30 mouse cellular contexts compared by ENCODE assay signal in genomic region chr19:33010886-33011446, GRCm38 (mm10).
DNase-seq lines count a peak whose midpoint lies in the region; ATAC-seq and TF ChIP-seq lines count a peak whose summit lies in the region.
"Had no signal": no experiment of that assay in that cellular context is flagged by ENCODE, and none has a peak within 500 bp of the region (broad histone marks: within the 10 kb centered on the region; RNA-seq: fewer than 3 reads in every experiment).

No protein-coding gene starts in this region.

- no peak for TF ChIP-seq POLR2A in olfactory bulb, adult 2 months (IDR thresholded peaks at IDR 0.05; ENCODE audit: insufficient read depth, low read depth, low read length)

- H3K36me3 ChIP-seq in forebrain, embryonic 16.5 days (ENCODE audit: control insufficient read depth, insufficient read depth), result no peaks in the 10 kb centered on the region
- H3K36me3 ChIP-seq in forebrain, embryonic 12.5 days (replicated peaks), result no peaks in the 10 kb centered on the region
- no peaks in the 10 kb centered on the region for H3K36me3 ChIP-seq in embryonic facial prominence, embryonic 13.5 days
- H3K36me3 ChIP-seq: G1E; heart, embryonic 12.5 days; hindbrain, embryonic 10.5 days; intestine, embryonic 15.5 days; liver, embryonic 13.5 days; neural tube, embryonic 12.5 days; stomach, embryonic 15.5 days had no signal

- no peak overlapping the region for H3K27ac ChIP-seq in forebrain, embryonic 16.5 days (ENCODE audit: low read length)
- no peak overlapping the region for H3K27ac ChIP-seq in forebrain, embryonic 12.5 days
- peak overlapping the region; percentile 87 for H3K27ac ChIP-seq in embryonic facial prominence, embryonic 13.5 days
- H3K27ac ChIP-seq in olfactory bulb, adult 2 months (ENCODE audit: insufficient read depth, low read depth, low read length), result peak overlapping the region; percentile 61; the same call in 1 of the 2 replicates
- H3K27ac ChIP-seq: hindbrain, embryonic 10.5 days; intestine, embryonic 15.5 days; liver, embryonic 13.5 days; neural tube, embryonic 12.5 days; stomach, embryonic 15.5 days had no signal

- H3K4me1 ChIP-seq in forebrain, embryonic 16.5 days (replicated peaks; ENCODE audit: control insufficient read depth, insufficient read depth, low read length), result no peaks in the 10 kb centered on the region
- H3K4me1 ChIP-seq in forebrain, embryonic 12.5 days, result no peaks in the 10 kb centered on the region
- H3K4me1 ChIP-seq in embryonic facial prominence, embryonic 13.5 days, result peaks cover 25% of the 10 kb centered on the region
- 0 out of 2 replicates have a peak, but pooled peaks cover 2% of the 10 kb centered on the region for H3K4me1 ChIP-seq in olfactory bulb, adult 2 months (ENCODE audit: control insufficient read depth, insufficient read depth, low read length)
- H3K4me1 ChIP-seq: heart, embryonic 12.5 days; hindbrain, embryonic 10.5 days; intestine, embryonic 15.5 days; liver, embryonic 13.5 days; neural tube, embryonic 12.5 days; stomach, embryonic 15.5 days had no signal

- H3K27me3 ChIP-seq in forebrain, embryonic 16.5 days (replicated peaks; ENCODE audit: control insufficient read depth, insufficient read depth, low read length), result no peaks in the 10 kb centered on the region
- H3K27me3 ChIP-seq in forebrain, embryonic 12.5 days, result no peaks in the 10 kb centered on the region
- H3K27me3 ChIP-seq in embryonic facial prominence, embryonic 13.5 days, result no peaks in the 10 kb centered on the region
- H3K27me3 ChIP-seq: CH12.LX; heart, embryonic 12.5 days; intestine, embryonic 15.5 days; liver, embryonic 13.5 days; megakaryocyte, embryonic 14.5 days; neural tube, embryonic 12.5 days; stomach, embryonic 15.5 days had no signal

- H3K9ac ChIP-seq in forebrain, embryonic 16.5 days (replicated peaks; ENCODE audit: low read depth, low read length), result no peak overlapping the region
- H3K9ac ChIP-seq in forebrain, embryonic 12.5 days, result no peak overlapping the region
- H3K9ac ChIP-seq in embryonic facial prominence, embryonic 13.5 days, result no peak overlapping the region
- H3K9ac ChIP-seq: heart, embryonic 12.5 days; intestine, embryonic 15.5 days; liver, embryonic 13.5 days; neural tube, embryonic 12.5 days; stomach, embryonic 15.5 days had no signal

- peak; percentile 38; the same call in 1 of the 2 replicates for ATAC-seq in forebrain, embryonic 16.5 days
- ATAC-seq in forebrain, embryonic 12.5 days (ENCODE audit: low FRiP score), result no peak
- peak; percentile 62; the same call in 1 of the 2 replicates for ATAC-seq in embryonic facial prominence, embryonic 13.5 days (ENCODE audit: insufficient number of reproducible peaks, insufficient read depth, low FRiP score, low TSS enrichment, low read depth)
- ATAC-seq: hindbrain, embryonic 16.5 days; intestine, embryonic 15.5 days had no signal

- DNase-seq in NIH3T3 (ENCODE audit: low read depth), result peak; percentile 85
- no peak for DNase-seq in cerebellum, postnatal 4 days (ENCODE audit: low spot score in 2 of 2)
- DNase-seq in cerebellum, adult 9-11 months, result no peak
- DNase-seq: adrenal gland, adult 8-10 months; B cell, adult 2 months; cerebellum, adult 2 months; cerebellum, postnatal 36 days; gastrocnemius, postnatal 25 days; heart, adult 18-20 months; heart, postnatal 10 days; kidney, adult 8-10 months; kidney, postnatal 10 days; liver, embryonic 13.5 days; lung, adult 2 months; midbrain, embryonic 14.5 days; right cerebral cortex, postnatal 4 days; thymus, adult 2 months had no signal

- no peak overlapping the region for H3K4me3 ChIP-seq in forebrain, embryonic 16.5 days (replicated peaks; ENCODE audit: low read length)
- no peak overlapping the region for H3K4me3 ChIP-seq in forebrain, embryonic 12.5 days (replicated peaks)
- no peak overlapping the region for H3K4me3 ChIP-seq in embryonic facial prominence, embryonic 13.5 days
- no peak overlapping the region for H3K4me3 ChIP-seq in olfactory bulb, adult 2 months (ENCODE audit: insufficient read depth, low read depth, low read length)
- H3K4me3 ChIP-seq: heart, embryonic 12.5 days; hindbrain, embryonic 10.5 days; intestine, embryonic 15.5 days; liver, embryonic 13.5 days; megakaryocyte, embryonic 14.5 days; neural tube, embryonic 12.5 days; stomach, embryonic 15.5 days had no signal

- 53% methylated on average over 11 of the region's 11 CpGs for WGBS in forebrain, embryonic 16.5 days
- 58% methylated on average over 11 of the region's 11 CpGs for WGBS in forebrain, embryonic 12.5 days
- 37% methylated on average over 11 of the region's 11 CpGs for WGBS in embryonic facial prominence, embryonic 13.5 days
- 23% methylated on average over 11 of the region's 11 CpGs for WGBS in olfactory bulb, adult 2 months

- no peaks in the 10 kb centered on the region for H3K9me3 ChIP-seq in forebrain, embryonic 16.5 days (ENCODE audit: control insufficient read depth, low read length)
- H3K9me3 ChIP-seq in forebrain, embryonic 12.5 days, result no peaks in the 10 kb centered on the region
- H3K9me3 ChIP-seq in embryonic facial prominence, embryonic 13.5 days, result peaks cover 2% of the 10 kb centered on the region; the same call in 1 of the 2 replicates
- H3K9me3 ChIP-seq: heart, embryonic 12.5 days; hindbrain, embryonic 10.5 days; intestine, embryonic 15.5 days; neural tube, embryonic 12.5 days; stomach, embryonic 15.5 days had no signal

- no peak overlapping the region for H3K4me2 ChIP-seq in forebrain, embryonic 16.5 days (ENCODE audit: low read length)
- H3K4me2 ChIP-seq in forebrain, embryonic 12.5 days, result no peak overlapping the region
- H3K4me2 ChIP-seq in embryonic facial prominence, embryonic 13.5 days, result peak overlapping the region; percentile 14; the same call in 1 of the 2 replicates
- H3K4me2 ChIP-seq: heart, embryonic 12.5 days; intestine, embryonic 15.5 days; liver, embryonic 13.5 days; neural tube, embryonic 12.5 days; stomach, embryonic 15.5 days had no signal

- no peak for TF ChIP-seq CTCF in olfactory bulb, adult 2 months (IDR thresholded peaks at IDR 0.05; ENCODE audit: insufficient read depth, low read depth, low read length)

Comparison
In these comparisons a context has a peak if more than half of its experiments do, and no peak if none do; other contexts are left out.
1. H3K27ac ChIP-seq: peak in embryonic facial prominence, embryonic 13.5 days (single experiment) and olfactory bulb, adult 2 months (single experiment); none in forebrain, embryonic 16.5 days (single experiment) and forebrain, embryonic 12.5 days (single experiment).